Mouse (Mus musculus): ENCODE results near the gene Pfdn5. TPM values are rescaled to one million over a fixed set of nuclear protein-coding genes. Genes with fewer than 3 reads are reported as not detected.
"Not testable (repeated sequence)": the region's sequence is repeated elsewhere in the genome, so short reads cannot be mapped to it uniquely, and the experiment has no call there.

The Pfdn5 gene
- total and polyA plus RNA-seq, 2 experiments from 2014 or later: 145 to 525 TPM

DNA sequence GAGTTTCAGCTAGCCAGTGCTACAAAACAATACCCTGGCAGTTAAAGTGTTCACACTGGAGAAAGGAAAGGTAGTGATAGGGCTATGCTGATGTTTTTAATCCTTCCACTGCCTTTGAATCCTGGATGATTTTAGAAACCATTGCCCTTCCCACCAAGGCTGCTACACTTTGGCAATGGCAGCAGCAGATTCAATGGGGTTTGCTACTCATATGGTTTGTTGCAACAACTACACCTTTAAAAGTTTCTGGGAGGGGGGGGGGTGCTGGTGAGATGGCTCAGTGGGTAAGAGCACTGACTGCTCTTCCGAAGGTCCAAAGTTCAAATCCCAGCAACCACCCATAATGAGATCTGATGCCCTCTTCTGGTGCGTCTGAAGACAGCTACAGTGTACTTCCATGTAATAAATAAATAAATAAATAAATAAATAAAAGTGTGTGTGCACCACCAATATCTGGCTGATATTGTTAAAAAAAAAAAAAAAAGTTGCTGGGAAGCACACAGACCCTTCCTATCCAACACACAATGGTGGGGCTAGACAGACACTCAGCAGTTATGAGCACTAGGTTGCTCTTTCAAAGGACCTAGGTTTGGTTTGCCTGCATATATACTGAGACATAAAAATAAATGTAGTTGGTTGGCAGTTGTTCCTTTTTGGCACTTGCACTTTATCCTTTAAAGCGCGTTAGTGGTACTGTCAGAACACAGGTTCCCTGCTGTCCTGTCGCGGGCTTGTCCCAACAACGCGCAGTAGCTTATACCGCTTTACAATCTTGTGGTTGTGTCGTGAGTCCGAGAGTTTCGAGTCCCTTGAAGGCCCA lies 1.1 kb upstream of the Pfdn5 start:
- H3K4me3 ChIP-seq (ENCODE audit: low read depth, low read length): no peak overlapping the region
- 78% methylated on average over 12 of the region's 12 CpGs for WGBS
- no peaks in the 10 kb centered on the region for H3K27me3 ChIP-seq (ENCODE audit: insufficient read depth, low read length)
- no peaks in the 10 kb centered on the region for H3K9me3 ChIP-seq (ENCODE audit: low read length)
- ATAC-seq (ENCODE audit: low FRiP score) (no peak), DNase-seq (ENCODE audit: low spot score) (no peak)
- H3K36me3 ChIP-seq (ENCODE audit: insufficient read depth, low read length): peaks cover 6% of the 10 kb centered on the region; the same call in 1 of the 2 replicates
- 0 out of 2 replicates have a peak overlapping the region, but pooled peaks have one; percentile 15 for H3K4me2 ChIP-seq (ENCODE audit: low read depth, low read length, poor library complexity, severe bottlenecking)
- H3K4me1 ChIP-seq (ENCODE audit: insufficient read depth, low read length): peaks cover 8% of the 10 kb centered on the region
- no peak overlapping the region for H3K27ac ChIP-seq (ENCODE audit: low read depth, low read length)
- TF ChIP-seq CTCF (IDR thresholded peaks at IDR 0.05): no peak
- no peak overlapping the region for H3K9ac ChIP-seq (replicated peaks; ENCODE audit: low read length, poor library complexity, severe bottlenecking)

DNA sequence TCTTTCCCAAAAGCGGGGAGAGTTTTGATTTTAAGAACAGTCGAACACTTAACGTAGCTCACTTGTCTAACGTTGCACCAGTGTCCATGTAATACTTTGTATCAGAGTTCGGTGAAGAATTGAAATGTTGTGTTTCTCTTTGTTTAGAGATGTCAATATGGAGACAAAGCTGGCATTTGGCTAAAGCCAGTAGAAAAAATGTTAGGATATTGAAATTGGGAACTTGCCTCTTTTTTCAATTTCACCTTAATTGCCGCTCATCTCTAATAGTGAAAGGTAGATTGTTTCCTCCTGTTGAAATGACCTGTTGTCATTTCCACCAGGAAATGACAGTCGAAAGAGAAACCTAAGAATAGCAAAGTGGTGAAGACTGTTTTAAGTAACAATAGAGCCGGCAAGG lies 976 bp downstream of the Pfdn5 start:
- H3K9me3 ChIP-seq (ENCODE audit: low read length): no peaks in the 10 kb centered on the region
- no peak for TF ChIP-seq CTCF (IDR thresholded peaks at IDR 0.05)
- peak overlapping the region; percentile 76 for H3K4me2 ChIP-seq (ENCODE audit: low read depth, low read length, poor library complexity, severe bottlenecking)
- no peaks in the 10 kb centered on the region for H3K27me3 ChIP-seq (ENCODE audit: insufficient read depth, low read length)
- peak overlapping the region; percentile 83 for H3K9ac ChIP-seq (replicated peaks; ENCODE audit: low read length, poor library complexity, severe bottlenecking)
- DNase-seq (ENCODE audit: low spot score) (no peak), ATAC-seq (ENCODE audit: low FRiP score) (no peak)
- H3K27ac ChIP-seq (ENCODE audit: low read depth, low read length): no peak overlapping the region
- peaks cover 13% of the 10 kb centered on the region; the same call in 1 of the 2 replicates for H3K36me3 ChIP-seq (ENCODE audit: insufficient read depth, low read length)
- peaks cover 8% of the 10 kb centered on the region for H3K4me1 ChIP-seq (ENCODE audit: insufficient read depth, low read length)
- 70% methylated on average over 8 of the region's 8 CpGs for WGBS
- peak overlapping the region; percentile 69 for H3K4me3 ChIP-seq (ENCODE audit: low read depth, low read length)

DNA sequence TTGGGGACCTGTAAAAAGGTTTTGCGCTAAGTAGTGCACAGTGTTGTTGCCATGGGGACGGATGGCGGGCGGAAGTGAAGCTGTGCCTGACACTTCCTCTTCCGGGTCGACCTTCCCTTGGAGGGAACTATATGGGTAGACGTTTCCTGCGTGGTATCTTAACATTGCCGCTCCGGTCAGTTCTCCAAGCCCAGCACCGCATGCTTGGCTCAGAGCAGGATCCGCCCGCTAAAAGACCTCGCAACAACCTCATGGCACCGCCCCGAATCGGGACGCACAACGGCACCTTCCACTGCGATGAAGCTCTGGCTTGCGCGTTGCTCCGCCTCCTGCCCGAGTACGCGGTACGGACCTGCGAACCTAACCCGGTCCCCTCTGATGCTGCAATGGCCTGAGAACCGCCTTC lies 5.7 kb downstream of the Pfdn5 start, which contains the start of gene Myg1:
TSS of gene Myg1 (plus strand) at position 100 of the 406 bp plus-strand sequence.
- TF ChIP-seq CTCF (IDR thresholded peaks at IDR 0.05): no peak
- no peaks in the 10 kb centered on the region for H3K27me3 ChIP-seq (ENCODE audit: insufficient read depth, low read length)
- H3K9ac ChIP-seq (replicated peaks; ENCODE audit: low read length, poor library complexity, severe bottlenecking): peak within 1 kb of the TSS; percentile 76
- H3K4me2 ChIP-seq (ENCODE audit: low read depth, low read length, poor library complexity, severe bottlenecking): peak within 1 kb of the TSS; percentile 71
- H3K4me3 ChIP-seq (ENCODE audit: low read depth, low read length): peak within 1 kb of the TSS; percentile 72
- H3K36me3 ChIP-seq (ENCODE audit: insufficient read depth, low read length): peaks cover 25% of the 10 kb centered on the region
- peak within 1 kb of the TSS; percentile 47 for H3K27ac ChIP-seq (ENCODE audit: low read depth, low read length)
- H3K4me1 ChIP-seq (ENCODE audit: insufficient read depth, low read length): peaks cover 15% of the 10 kb centered on the region
- H3K9me3 ChIP-seq (ENCODE audit: low read length): no peaks in the 10 kb centered on the region
- WGBS: 0% methylated on average over 30 of the region's 30 CpGs
- DNase-seq (ENCODE audit: low spot score): peak; percentile 92
- ATAC-seq (ENCODE audit: low FRiP score): peak; percentile 93

DNA sequence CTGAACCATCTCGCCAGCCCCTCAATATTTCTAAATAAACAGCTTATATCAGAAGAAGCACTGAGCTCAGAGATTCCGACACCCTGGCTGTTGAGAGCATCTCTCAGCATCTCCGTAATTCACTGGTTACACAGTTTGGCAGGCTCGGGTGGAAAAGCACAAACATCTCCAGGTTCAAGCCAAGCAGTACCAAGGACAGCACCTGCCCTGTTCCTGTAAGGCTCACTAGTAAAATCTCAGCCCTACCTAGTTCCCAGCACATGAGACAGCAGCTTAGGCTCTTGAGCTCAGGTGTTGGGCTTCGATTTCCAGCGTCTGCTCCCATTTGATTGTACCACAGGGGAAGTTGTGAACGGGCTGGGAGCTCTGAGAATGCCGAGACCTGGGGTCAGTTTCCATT lies 9.3 kb downstream of the Pfdn5 start:
- peaks cover 8% of the 10 kb centered on the region; the same call in 1 of the 2 replicates for H3K4me1 ChIP-seq (ENCODE audit: insufficient read depth, low read length)
- no peak overlapping the region for H3K4me3 ChIP-seq (ENCODE audit: low read depth, low read length)
- no peak for TF ChIP-seq CTCF (IDR thresholded peaks at IDR 0.05)
- 92% methylated on average over 8 of the region's 8 CpGs for WGBS
- no peak overlapping the region for H3K9ac ChIP-seq (replicated peaks; ENCODE audit: low read length, poor library complexity, severe bottlenecking)
- no peaks in the 10 kb centered on the region for H3K27me3 ChIP-seq (ENCODE audit: insufficient read depth, low read length)
- no peaks in the 10 kb centered on the region for H3K9me3 ChIP-seq (ENCODE audit: low read length)
- H3K4me2 ChIP-seq (ENCODE audit: low read depth, low read length, poor library complexity, severe bottlenecking): no peak overlapping the region
- no peak overlapping the region for H3K27ac ChIP-seq (ENCODE audit: low read depth, low read length)
- no peak for ATAC-seq (ENCODE audit: low FRiP score)
- DNase-seq (ENCODE audit: low spot score): no peak
- H3K36me3 ChIP-seq (ENCODE audit: insufficient read depth, low read length): peaks cover 49% of the 10 kb centered on the region

DNA sequence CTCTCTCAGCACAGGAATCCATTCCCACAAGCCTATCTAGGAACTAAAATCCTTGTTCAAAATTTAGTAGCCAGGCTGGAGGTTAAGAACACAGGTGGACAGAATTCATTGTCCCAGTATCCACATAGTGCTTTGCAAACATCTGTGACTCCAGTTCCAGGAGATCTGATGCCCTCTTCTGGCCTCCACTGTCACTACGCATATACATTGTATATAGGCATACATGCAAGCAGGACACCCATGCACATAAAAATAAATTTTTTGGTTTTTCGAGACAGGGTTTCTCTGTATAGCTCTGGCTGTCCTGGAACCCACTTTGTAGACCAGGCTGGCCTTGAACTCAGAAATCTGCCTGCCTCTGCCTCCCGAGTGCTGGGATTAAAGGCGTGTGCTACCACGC lies 10.0 kb downstream of the Pfdn5 start:
- 93% methylated on average over 5 of the region's 5 CpGs for WGBS
- not testable (repeated sequence) for H3K4me1 ChIP-seq (ENCODE audit: insufficient read depth, low read length); ATAC-seq (ENCODE audit: low FRiP score); H3K9ac ChIP-seq (replicated peaks; ENCODE audit: low read length, poor library complexity, severe bottlenecking); H3K27ac ChIP-seq (ENCODE audit: low read depth, low read length); H3K9me3 ChIP-seq (ENCODE audit: low read length); H3K4me2 ChIP-seq (ENCODE audit: low read depth, low read length, poor library complexity, severe bottlenecking); H3K27me3 ChIP-seq (ENCODE audit: insufficient read depth, low read length); H3K4me3 ChIP-seq (ENCODE audit: low read depth, low read length)
- peak; percentile 65 for TF ChIP-seq CTCF (IDR thresholded peaks at IDR 0.05)
- peak; percentile 27 for DNase-seq (ENCODE audit: low spot score)
- H3K36me3 ChIP-seq (ENCODE audit: insufficient read depth, low read length): peaks cover 49% of the 10 kb centered on the region

DNA sequence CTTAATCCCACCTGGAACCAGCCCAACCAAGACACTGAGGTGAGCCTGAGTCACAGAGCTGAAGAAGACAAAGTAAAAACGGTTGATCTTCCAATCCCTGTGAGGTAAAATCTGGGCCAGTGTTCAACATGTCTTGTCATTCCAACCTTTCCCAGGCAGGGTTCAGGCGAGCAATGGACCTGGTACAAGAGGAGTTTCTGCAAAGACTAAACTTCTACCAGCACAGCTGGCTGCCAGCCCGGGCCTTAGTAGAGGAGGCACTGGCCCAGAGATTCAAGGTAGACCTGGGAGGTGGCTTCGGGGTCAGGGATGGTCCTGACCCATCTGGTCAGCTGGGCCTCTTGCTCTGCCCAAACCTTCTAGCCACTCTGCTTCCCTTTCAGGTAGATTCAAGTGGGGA lies 11.0 kb downstream of the Pfdn5 start:
- TF ChIP-seq CTCF (IDR thresholded peaks at IDR 0.05): no peak
- Histone ChIP-seq H3K4me1 (ENCODE audit: insufficient read depth, low read length) (peaks cover 8% of the 10 kb centered on the region; the same call in 1 of the 2 replicates), H3K4me3 (ENCODE audit: low read depth, low read length) (no peak overlapping the region), H3K27me3 (ENCODE audit: insufficient read depth, low read length) (no peaks in the 10 kb centered on the region), H3K36me3 (ENCODE audit: insufficient read depth, low read length) (peaks cover 49% of the 10 kb centered on the region), H3K9me3 (ENCODE audit: low read length) (no peaks in the 10 kb centered on the region), H3K4me2 (ENCODE audit: low read depth, low read length, poor library complexity, severe bottlenecking) (no peak overlapping the region), H3K9ac (replicated peaks; ENCODE audit: low read length, poor library complexity, severe bottlenecking) (no peak overlapping the region), H3K27ac (ENCODE audit: low read depth, low read length) (no peak overlapping the region)
- DNase-seq (ENCODE audit: low spot score) (no peak), ATAC-seq (ENCODE audit: low FRiP score) (no peak)
- WGBS: 95% methylated on average over 4 of the region's 4 CpGs
